Mouse (Mus musculus): ENCODE results near the gene Flt1. TPM values are rescaled to one million over a fixed set of nuclear protein-coding genes. Genes with fewer than 3 reads are reported as not detected.

Gene Flt1
- polyA plus RNA-seq, 1 experiment from 2014 or later = 11.4 TPM

- H3K4me2 ChIP-seq (ENCODE audit: low read depth, severe bottlenecking) = no peak overlapping the region
- H3K27ac ChIP-seq (replicated peaks; ENCODE audit: low read depth, low read length) = no peak overlapping the region
- no peaks in the 10 kb centered on the region for H3K4me1 ChIP-seq (ENCODE audit: control insufficient read depth, insufficient read depth, low read length)
- no peaks in the 10 kb centered on the region for H3K9me3 ChIP-seq (ENCODE audit: control insufficient read depth, low read length)
- no peak overlapping the region for H3K4me3 ChIP-seq (ENCODE audit: low read depth, low read length)
- H3K9ac ChIP-seq (ENCODE audit: low read length) = no peak overlapping the region
- no peaks in the 10 kb centered on the region; the same call in 1 of the 2 replicates for H3K27me3 ChIP-seq (ENCODE audit: control insufficient read depth, insufficient read depth, low read length)
- no peaks in the 10 kb centered on the region for H3K36me3 ChIP-seq (ENCODE audit: control insufficient read depth, insufficient read depth, low read length)
- ATAC-seq (ENCODE audit: insufficient number of reproducible peaks, low FRiP score, low TSS enrichment, low read depth) (no peak), DNase-seq (ENCODE audit: low spot score) (no peak)
- 29% methylated on average over 5 of the region's 5 CpGs for WGBS
Observed at GRCm38 (mm10) chr5:147697165-147697564, 28.6 kb downstream of the Flt1 start.

- Histone ChIP-seq H3K27ac (replicated peaks; ENCODE audit: low read depth, low read length) (no peak overlapping the region), H3K9me3 (ENCODE audit: control insufficient read depth, low read length) (no peaks in the 10 kb centered on the region), H3K9ac (ENCODE audit: low read length) (no peak overlapping the region), H3K27me3 (ENCODE audit: control insufficient read depth, insufficient read depth, low read length) (no peaks in the 10 kb centered on the region), H3K4me1 (ENCODE audit: control insufficient read depth, insufficient read depth, low read length) (no peaks in the 10 kb centered on the region), H3K4me2 (ENCODE audit: low read depth, severe bottlenecking) (no peak overlapping the region), H3K36me3 (ENCODE audit: control insufficient read depth, insufficient read depth, low read length) (no peaks in the 10 kb centered on the region), H3K4me3 (ENCODE audit: low read depth, low read length) (no peak overlapping the region)
- 88% methylated on average over 1 of the region's 1 CpGs for WGBS
- ATAC-seq (ENCODE audit: insufficient number of reproducible peaks, low FRiP score, low TSS enrichment, low read depth) (no peak), DNase-seq (ENCODE audit: low spot score) (no peak)
Observed at GRCm38 (mm10) chr5:147692622-147693021, 33.2 kb downstream of the Flt1 start.

GRCm38 (mm10) chr5:147683707-147684323, 42.0 kb downstream of the Flt1 start:
- WGBS = 83% methylated on average over 12 of the region's 12 CpGs
- Histone ChIP-seq H3K4me1 (ENCODE audit: control insufficient read depth, insufficient read depth, low read length) (no peaks in the 10 kb centered on the region), H3K27ac (replicated peaks; ENCODE audit: low read depth, low read length) (no peak overlapping the region), H3K9ac (ENCODE audit: low read length) (no peak overlapping the region), H3K36me3 (ENCODE audit: control insufficient read depth, insufficient read depth, low read length) (no peaks in the 10 kb centered on the region), H3K27me3 (ENCODE audit: control insufficient read depth, insufficient read depth, low read length) (no peaks in the 10 kb centered on the region), H3K9me3 (ENCODE audit: control insufficient read depth, low read length) (no peaks in the 10 kb centered on the region), H3K4me2 (ENCODE audit: low read depth, severe bottlenecking) (no peak overlapping the region), H3K4me3 (ENCODE audit: low read depth, low read length) (no peak overlapping the region)
- DNase-seq (ENCODE audit: low spot score) (no peak), ATAC-seq (ENCODE audit: insufficient number of reproducible peaks, low FRiP score, low TSS enrichment, low read depth) (no peak)

- ATAC-seq (ENCODE audit: insufficient number of reproducible peaks, low FRiP score, low TSS enrichment, low read depth) = no peak
- no peak overlapping the region for H3K9ac ChIP-seq (ENCODE audit: low read length)
- H3K4me3 ChIP-seq (ENCODE audit: low read depth, low read length) = no peak overlapping the region
- no peak for DNase-seq (ENCODE audit: low spot score)
- H3K27ac ChIP-seq (replicated peaks; ENCODE audit: low read depth, low read length) = no peak overlapping the region
- 42% methylated on average over 10 of the region's 10 CpGs for WGBS
- H3K9me3 ChIP-seq (ENCODE audit: control insufficient read depth, low read length) = no peaks in the 10 kb centered on the region
- H3K27me3 ChIP-seq (ENCODE audit: control insufficient read depth, insufficient read depth, low read length) = no peaks in the 10 kb centered on the region
- no peaks in the 10 kb centered on the region for H3K4me1 ChIP-seq (ENCODE audit: control insufficient read depth, insufficient read depth, low read length)
- no peak overlapping the region for H3K4me2 ChIP-seq (ENCODE audit: low read depth, severe bottlenecking)
- H3K36me3 ChIP-seq (ENCODE audit: control insufficient read depth, insufficient read depth, low read length) = no peaks in the 10 kb centered on the region
Observed at GRCm38 (mm10) chr5:147681224-147681623, 44.6 kb downstream of the Flt1 start.

GRCm38 (mm10) chr5:147680711-147681110, 45.1 kb downstream of the Flt1 start:
- WGBS = 86% methylated on average over 5 of the region's 5 CpGs

GRCm38 (mm10) chr5:147679316-147679715, 46.5 kb downstream of the Flt1 start:
- DNase-seq (ENCODE audit: low spot score) = no peak
- Histone ChIP-seq H3K4me3 (ENCODE audit: low read depth, low read length) (no peak overlapping the region), H3K9me3 (ENCODE audit: control insufficient read depth, low read length) (no peaks in the 10 kb centered on the region), H3K36me3 (ENCODE audit: control insufficient read depth, insufficient read depth, low read length) (no peaks in the 10 kb centered on the region), H3K27me3 (ENCODE audit: control insufficient read depth, insufficient read depth, low read length) (no peaks in the 10 kb centered on the region), H3K4me1 (ENCODE audit: control insufficient read depth, insufficient read depth, low read length) (no peaks in the 10 kb centered on the region), H3K27ac (replicated peaks; ENCODE audit: low read depth, low read length) (no peak overlapping the region), H3K4me2 (ENCODE audit: low read depth, severe bottlenecking) (no peak overlapping the region), H3K9ac (ENCODE audit: low read length) (no peak overlapping the region)
- WGBS = 85% methylated on average over 12 of the region's 12 CpGs
- ATAC-seq (ENCODE audit: insufficient number of reproducible peaks, low FRiP score, low TSS enrichment, low read depth) = no peak

More at GRCm38 (mm10) chr5:147680711-147681110, 45.1 kb downstream of the Flt1 start:
- H3K4me2 ChIP-seq (ENCODE audit: low read depth, severe bottlenecking) = no peak overlapping the region
- ATAC-seq (ENCODE audit: insufficient number of reproducible peaks, low FRiP score, low TSS enrichment, low read depth) = no peak
- no peaks in the 10 kb centered on the region for H3K36me3 ChIP-seq (ENCODE audit: control insufficient read depth, insufficient read depth, low read length)
- no peak overlapping the region for H3K4me3 ChIP-seq (ENCODE audit: low read depth, low read length)
- H3K9ac ChIP-seq (ENCODE audit: low read length) = no peak overlapping the region
- no peak for DNase-seq (ENCODE audit: low spot score)
- H3K4me1 ChIP-seq (ENCODE audit: control insufficient read depth, insufficient read depth, low read length) = no peaks in the 10 kb centered on the region
- H3K27ac ChIP-seq (replicated peaks; ENCODE audit: low read depth, low read length) = no peak overlapping the region
- H3K9me3 ChIP-seq (ENCODE audit: control insufficient read depth, low read length) = no peaks in the 10 kb centered on the region
- H3K27me3 ChIP-seq (ENCODE audit: control insufficient read depth, insufficient read depth, low read length) = no peaks in the 10 kb centered on the region

DNA sequence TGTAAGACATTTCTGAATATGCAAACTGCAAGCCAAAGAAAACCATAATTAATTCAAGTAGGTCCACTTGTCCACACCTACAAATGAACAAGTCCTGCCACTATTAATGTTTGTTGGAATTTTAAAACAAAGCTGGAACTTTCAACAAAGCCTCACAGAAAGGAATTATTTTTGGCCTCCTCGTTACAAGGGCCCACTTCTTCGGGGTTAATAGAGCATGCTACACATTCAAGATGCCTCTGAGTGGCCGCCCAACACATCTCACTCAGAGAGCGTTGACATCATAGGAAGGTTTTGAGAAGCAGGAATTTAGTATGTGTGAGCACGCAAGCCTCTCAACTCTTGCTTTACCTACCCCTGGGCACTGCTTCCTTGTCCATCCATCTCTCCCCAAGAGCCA, 50.0 kb downstream of the Flt1 start:
- no peak for ATAC-seq (ENCODE audit: insufficient number of reproducible peaks, low FRiP score, low TSS enrichment, low read depth)
- no peak overlapping the region for H3K4me3 ChIP-seq (ENCODE audit: low read depth, low read length)
- no peaks in the 10 kb centered on the region for H3K4me1 ChIP-seq (ENCODE audit: control insufficient read depth, insufficient read depth, low read length)
- no peak overlapping the region for H3K9ac ChIP-seq (ENCODE audit: low read length)
- no peak for DNase-seq (ENCODE audit: low spot score)
- WGBS = 87% methylated on average over 5 of the region's 5 CpGs
- H3K36me3 ChIP-seq (ENCODE audit: control insufficient read depth, insufficient read depth, low read length) = no peaks in the 10 kb centered on the region
- no peaks in the 10 kb centered on the region for H3K27me3 ChIP-seq (ENCODE audit: control insufficient read depth, insufficient read depth, low read length)
- H3K9me3 ChIP-seq (ENCODE audit: control insufficient read depth, low read length) = no peaks in the 10 kb centered on the region
- no peak overlapping the region for H3K27ac ChIP-seq (replicated peaks; ENCODE audit: low read depth, low read length)
- H3K4me2 ChIP-seq (ENCODE audit: low read depth, severe bottlenecking) = no peak overlapping the region

DNA sequence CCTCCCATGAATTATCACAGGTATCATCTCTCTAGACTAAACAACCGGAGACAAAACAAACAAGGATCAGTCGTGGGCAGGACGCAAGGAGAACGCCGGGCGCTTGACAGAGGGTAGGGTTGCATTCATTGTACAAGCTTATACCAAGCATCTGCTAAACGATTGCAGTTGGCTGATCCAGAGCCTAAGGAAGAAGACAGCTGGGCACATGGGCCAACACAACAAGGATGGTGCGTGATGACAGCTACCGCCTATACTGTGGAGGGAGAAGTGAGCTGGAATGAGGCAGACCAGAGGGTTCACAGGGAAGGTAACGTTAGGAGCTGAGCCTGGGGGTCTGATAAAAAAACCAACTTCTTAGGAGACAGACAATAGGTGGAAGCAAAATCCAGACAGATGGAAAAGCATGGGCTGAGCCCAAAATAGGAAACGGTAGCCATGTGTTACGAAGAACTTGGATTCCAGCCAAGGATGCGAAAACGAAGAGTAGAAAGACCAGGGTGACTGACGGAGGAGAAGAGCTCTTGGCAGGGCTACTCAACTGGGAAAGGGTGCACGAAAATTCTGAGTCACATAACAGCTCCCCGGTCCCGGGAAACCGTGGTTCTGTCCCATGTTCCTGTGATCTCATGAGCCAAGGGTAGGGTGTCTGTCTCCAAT, 53.9 kb downstream of the Flt1 start:
- no peaks in the 10 kb centered on the region for H3K36me3 ChIP-seq (ENCODE audit: control insufficient read depth, insufficient read depth, low read length)
- no peak overlapping the region for H3K9ac ChIP-seq (ENCODE audit: low read length)
- H3K4me2 ChIP-seq (ENCODE audit: low read depth, severe bottlenecking) = no peak overlapping the region
- 88% methylated on average over 19 of the region's 19 CpGs for WGBS
- H3K4me1 ChIP-seq (ENCODE audit: control insufficient read depth, insufficient read depth, low read length) = no peaks in the 10 kb centered on the region
- H3K27ac ChIP-seq (replicated peaks; ENCODE audit: low read depth, low read length) = no peak overlapping the region
- H3K27me3 ChIP-seq (ENCODE audit: control insufficient read depth, insufficient read depth, low read length) = no peaks in the 10 kb centered on the region
- ATAC-seq (ENCODE audit: insufficient number of reproducible peaks, low FRiP score, low TSS enrichment, low read depth) = no peak
- no peaks in the 10 kb centered on the region for H3K9me3 ChIP-seq (ENCODE audit: control insufficient read depth, low read length)
- no peak overlapping the region for H3K4me3 ChIP-seq (ENCODE audit: low read depth, low read length)
- no peak for DNase-seq (ENCODE audit: low spot score)

Measured in limb, embryonic 11.5 days (tissue).